Mouse (Mus musculus): ENCODE data around the gene F2rl3.

The F2rl3 gene

GRCm38 (mm10) chr8:72766777-72767176 is 5.1 kb downstream of the F2rl3 start:
- DNase-seq, result no peak

- DNase-seq, result no peak
Measured at GRCm38 (mm10) chr8:72777797-72778196, 16.1 kb downstream of the F2rl3 start.

GRCm38 (mm10) chr8:72780644-72781043 is 19.0 kb downstream of the F2rl3 start:
- no peak for DNase-seq

- no peak for DNase-seq
Measured at GRCm38 (mm10) chr8:72801583-72801982, 39.9 kb downstream of the F2rl3 start.

- no peak for DNase-seq
Measured at GRCm38 (mm10) chr8:72812690-72813089, 51.0 kb downstream of the F2rl3 start.

All from cerebellum, postnatal 36 days (tissue).